8 mouse cellular contexts compared by ENCODE assay signal in the genomic region with DNA sequence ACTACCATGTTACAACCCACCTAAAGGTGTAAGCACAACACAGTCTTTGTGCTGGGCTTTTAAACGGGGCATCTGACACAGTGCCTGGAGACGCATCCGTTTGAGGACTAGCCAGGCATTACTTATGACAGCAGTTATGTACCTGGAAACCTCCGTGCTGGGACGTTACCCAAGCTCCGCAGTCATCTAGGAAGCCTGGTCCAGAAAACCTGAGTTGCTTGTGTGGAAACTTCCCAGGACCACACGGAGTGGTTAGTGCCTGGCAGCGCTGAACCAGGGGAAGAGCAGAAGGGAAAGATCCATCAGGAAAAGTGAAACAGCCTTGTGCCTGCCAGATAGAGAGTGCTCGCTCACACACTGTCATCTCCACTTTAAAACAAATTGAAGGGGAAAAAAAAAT. TPM values are rescaled to one million over a fixed set of nuclear protein-coding genes. Genes with fewer than 3 reads are reported as not detected.
A peak's percentile ranks its signal among the peaks of the same experiment; 100 is the strongest.
DNase-seq lines count a peak whose midpoint lies in the region; ATAC-seq and TF ChIP-seq lines count a peak whose summit lies in the region.

No protein-coding gene starts in this region.

- no peaks in the 10 kb centered on the region for H3K9me3 ChIP-seq in megakaryocyte, embryonic 14.5 days
- no peaks in the 10 kb centered on the region for H3K9me3 ChIP-seq in hindbrain, postnatal 0 days (ENCODE audit: low read length)
- no peaks in the 10 kb centered on the region for H3K9me3 ChIP-seq in stomach, embryonic 15.5 days

- no peak overlapping the region for H3K9ac ChIP-seq in hindbrain, postnatal 0 days (replicated peaks; ENCODE audit: low read length)
- H3K9ac ChIP-seq in stomach, embryonic 15.5 days = no peak overlapping the region

- no peak for TF ChIP-seq CTCF in hindbrain, postnatal 0 days (IDR thresholded peaks at IDR 0.05; ENCODE audit: low read depth)

- peak overlapping the region; percentile 31 for H3K4me3 ChIP-seq in megakaryocyte, embryonic 14.5 days (replicated peaks)
- H3K4me3 ChIP-seq in hindbrain, postnatal 0 days (ENCODE audit: low read length) = no peak overlapping the region
- H3K4me3 ChIP-seq in stomach, embryonic 15.5 days (replicated peaks) = peak overlapping the region; percentile 28

- H3K27ac ChIP-seq in hindbrain, postnatal 0 days = no peak overlapping the region
- peak overlapping the region; percentile 80 for H3K27ac ChIP-seq in stomach, embryonic 15.5 days

- peaks cover 4% of the 10 kb centered on the region; the same call in 1 of the 2 replicates for H3K4me1 ChIP-seq in megakaryocyte, embryonic 14.5 days
- H3K4me1 ChIP-seq in hindbrain, postnatal 0 days (ENCODE audit: insufficient read depth, low read length) = peaks cover 4% of the 10 kb centered on the region; the same call in 1 of the 2 replicates
- H3K4me1 ChIP-seq in stomach, embryonic 15.5 days = peaks cover 4% of the 10 kb centered on the region

- DNase-seq in cerebellum, postnatal 14 days = peak; percentile 20 to 28
- no peak for DNase-seq in cerebellum, adult 18-20 months
- peak; percentile 12 for DNase-seq in hindbrain, postnatal 0 days (ENCODE audit: low spot score)
- no peak for DNase-seq in thymus, postnatal 10 days (ENCODE audit: low spot score in 2 of 2)
- DNase-seq in adrenal gland, postnatal 10 days = no peak

- peaks cover 21% of the 10 kb centered on the region for H3K27me3 ChIP-seq in megakaryocyte, embryonic 14.5 days (replicated peaks)
- no peaks in the 10 kb centered on the region for H3K27me3 ChIP-seq in hindbrain, postnatal 0 days (ENCODE audit: insufficient read depth, low read length)
- H3K27me3 ChIP-seq in stomach, embryonic 15.5 days (replicated peaks) = no peaks in the 10 kb centered on the region

- H3K36me3 ChIP-seq in megakaryocyte, embryonic 14.5 days (replicated peaks; ENCODE audit: low read length) = no peaks in the 10 kb centered on the region
- H3K36me3 ChIP-seq in hindbrain, postnatal 0 days (ENCODE audit: insufficient read depth, low read length) = no peaks in the 10 kb centered on the region
- no peaks in the 10 kb centered on the region for H3K36me3 ChIP-seq in stomach, embryonic 15.5 days

- H3K4me2 ChIP-seq in hindbrain, postnatal 0 days (ENCODE audit: low read depth, low read length) = peak overlapping the region; percentile 54
- H3K4me2 ChIP-seq in stomach, embryonic 15.5 days = peak overlapping the region; percentile 62

- ATAC-seq in megakaryocyte, adult 5-6 weeks (ENCODE audit: poor library complexity, severe bottlenecking) = no peak
- ATAC-seq in hindbrain, postnatal 0 days = 0 out of 2 replicates have a peak, but pooled peaks have one; percentile 18
- ATAC-seq in stomach, embryonic 15.5 days (ENCODE audit: insufficient read depth, low FRiP score, low read depth) = peak; percentile 62; the same call in 1 of the 2 replicates

- WGBS in hindbrain, postnatal 0 days = 36% methylated on average over 9 of the region's 9 CpGs
- 23% methylated on average over 9 of the region's 9 CpGs for WGBS in stomach, embryonic 15.5 days

RNA-seq across cellular contexts. Expression of a gene that starts 23.2 kb away (rescaled TPM):
- polyA plus RNA-seq in megakaryocyte, embryonic 14.5 days (2012; ENCODE audit: insufficient read depth, low replicate concordance) = not detected in 2 replicates
- total RNA-seq in megakaryocyte, adult 5-6 weeks (2015) = not detected in 2 replicates
- not detected in 2 replicates for total RNA-seq in megakaryocyte, adult 5-6 weeks (2017)
- 7.0 and 7.5 TPM in 2 replicates for total RNA-seq in hindbrain, postnatal 0 days (2014; rRNA removed)
- polyA plus RNA-seq in hindbrain, postnatal 0 days (2015; fragmentation: Nextera tagmentation; extraction: Ambion mirVana) = 2.1 and 2.5 TPM in 2 replicates
- 17.4 and 20.9 TPM in 2 replicates for polyA plus RNA-seq in stomach, embryonic 15.5 days (2015; fragmentation: Nextera tagmentation; extraction: Ambion mirVana)
- 1 to 10 TPM; 6.7 to 8.5 TPM for total RNA-seq in adrenal gland, postnatal 10 days (2021)

Comparison
In these comparisons a context has a peak if more than half of its experiments do, and no peak if none do; other contexts are left out.
1. DNase-seq: peak in cerebellum, postnatal 14 days (2 of 2) and hindbrain, postnatal 0 days (single experiment); none in cerebellum, adult 18-20 months (0 of 2), thymus, postnatal 10 days (0 of 2) and adrenal gland, postnatal 10 days (single experiment).